Mouse (Mus musculus) retina, adult 2 months (tissue): Measurements from ENCODE around the gene Fat2.

Experiments used
- DNase-seq: peaks from one replicate; pipeline ENCODE4 v3.0.0-alpha.2; 2012; ENCODE audit warnings: low read depth, low spot score

Fat2 gene

GRCm38 (mm10) chr11:55336101-55336891, at the start of gene Fat2:
TSS of gene Fat2 (minus strand) at chr11:55336564.
- no peak for DNase-seq

- DNase-seq = peak; percentile 59
Measured at GRCm38 (mm10) chr11:55383463-55384045, 47.2 kb upstream of the Fat2 start.

- DNase-seq = no peak
Measured at GRCm38 (mm10) chr11:55380908-55381307, 44.5 kb upstream of the Fat2 start.

GRCm38 (mm10) chr11:55378371-55378770, 42.0 kb upstream of the Fat2 start:
- no peak for DNase-seq

- DNase-seq = no peak
Measured at GRCm38 (mm10) chr11:55373838-55374237, 37.5 kb upstream of the Fat2 start.

GRCm38 (mm10) chr11:55373373-55373772, 37.0 kb upstream of the Fat2 start:
- no peak for DNase-seq

GRCm38 (mm10) chr11:55372001-55372400, 35.6 kb upstream of the Fat2 start:
- DNase-seq = no peak

- no peak for DNase-seq
Measured at GRCm38 (mm10) chr11:55369093-55369471, 32.7 kb upstream of the Fat2 start.

- no peak for DNase-seq
Measured at GRCm38 (mm10) chr11:55368388-55369092, 32.2 kb upstream of the Fat2 start.

GRCm38 (mm10) chr11:55367783-55368182, 31.4 kb upstream of the Fat2 start:
- no peak for DNase-seq

- DNase-seq = no peak
Measured at GRCm38 (mm10) chr11:55365840-55366239, 29.5 kb upstream of the Fat2 start.

- DNase-seq = no peak
Measured at GRCm38 (mm10) chr11:55365242-55365641, 28.9 kb upstream of the Fat2 start.

- DNase-seq = no peak
Measured at GRCm38 (mm10) chr11:55364662-55365061, 28.3 kb upstream of the Fat2 start.

GRCm38 (mm10) chr11:55358094-55358783, 21.9 kb upstream of the Fat2 start:
- no peak for DNase-seq

GRCm38 (mm10) chr11:55356846-55357245, 20.5 kb upstream of the Fat2 start:
- no peak for DNase-seq

GRCm38 (mm10) chr11:55341961-55342371, 5.6 kb upstream of the Fat2 start:
- no peak for DNase-seq

- DNase-seq = no peak
Measured at GRCm38 (mm10) chr11:55340789-55341188, 4.4 kb upstream of the Fat2 start.

GRCm38 (mm10) chr11:55337032-55337769, 837 bp upstream of the Fat2 start:
- DNase-seq = no peak

- no peak for DNase-seq
Measured at GRCm38 (mm10) chr11:55335314-55336076, 869 bp downstream of the Fat2 start.

GRCm38 (mm10) chr11:55334545-55334944, 1.8 kb downstream of the Fat2 start:
- no peak for DNase-seq

GRCm38 (mm10) chr11:55334063-55334462, 2.3 kb downstream of the Fat2 start:
- DNase-seq = no peak
